Mouse (Mus musculus): ENCODE results near the gene Ebf3. TPM values are rescaled to one million over a fixed set of nuclear protein-coding genes. Genes with fewer than 3 reads are reported as not detected.

Gene Ebf3
- polyA plus RNA-seq, 1 experiment, result 8.1 TPM

- no peaks in the 10 kb centered on the region for H3K27me3 ChIP-seq (ENCODE audit: control insufficient read depth, insufficient read depth, insufficient read length)
- H3K79me2 ChIP-seq (ENCODE audit: control insufficient read depth, insufficient read depth), result no peaks in the 10 kb centered on the region
- no peak overlapping the region for H3ac ChIP-seq (ENCODE audit: control insufficient read depth, insufficient read length, low read depth)
- TF ChIP-seq CEBPB (IDR thresholded peaks at IDR 0.05; ENCODE audit: low read depth) (no peak), FOSL1 (IDR thresholded peaks at IDR 0.05; ENCODE audit: insufficient read depth, low read length, poor library complexity, severe bottlenecking) (no peak)
- H3K4me3 ChIP-seq (ENCODE audit: insufficient read depth, poor library complexity, severe bottlenecking), result no peak overlapping the region
- no peaks in the 10 kb centered on the region for H3K79me3 ChIP-seq (ENCODE audit: low read depth)
- peaks cover 4% of the 10 kb centered on the region for H3K36me3 ChIP-seq (ENCODE audit: control insufficient read depth, insufficient read depth)
Observed at GRCm38 (mm10) chr7:137191889-137192288, 122.4 kb downstream of the Ebf3 start.

GRCm38 (mm10) chr7:137172278-137172677 is 142.0 kb downstream of the Ebf3 start:
- Histone ChIP-seq H3ac (ENCODE audit: control insufficient read depth, insufficient read length, low read depth) (no peak overlapping the region), H3K79me3 (ENCODE audit: low read depth) (no peaks in the 10 kb centered on the region), H3K36me3 (ENCODE audit: control insufficient read depth, insufficient read depth) (no peaks in the 10 kb centered on the region), H3K4me3 (ENCODE audit: insufficient read depth, poor library complexity, severe bottlenecking) (no peak overlapping the region), H3K79me2 (ENCODE audit: control insufficient read depth, insufficient read depth) (no peaks in the 10 kb centered on the region), H3K27me3 (ENCODE audit: control insufficient read depth, insufficient read depth, insufficient read length) (peaks cover 20% of the 10 kb centered on the region)
- TF ChIP-seq MYOG (IDR thresholded peaks at IDR 0.05; ENCODE audit: control insufficient read depth, extremely low read depth, insufficient read length) (no peak), CEBPB (IDR thresholded peaks at IDR 0.05; ENCODE audit: low read depth) (no peak), MAX (IDR thresholded peaks at IDR 0.05) (no peak), USF1 (IDR thresholded peaks at IDR 0.05; ENCODE audit: low read depth) (no peak), MYOD1 (IDR thresholded peaks at IDR 0.05; ENCODE audit: control insufficient read depth, insufficient read length, low read depth) (no peak)

GRCm38 (mm10) chr7:137159086-137159485 is 155.2 kb downstream of the Ebf3 start:
- Histone ChIP-seq H3K79me3 (ENCODE audit: low read depth) (no peaks in the 10 kb centered on the region), H3K79me2 (ENCODE audit: control insufficient read depth, insufficient read depth) (no peaks in the 10 kb centered on the region), H3K36me3 (ENCODE audit: control insufficient read depth, insufficient read depth) (no peaks in the 10 kb centered on the region), H3K4me3 (ENCODE audit: insufficient read depth, poor library complexity, severe bottlenecking) (no peak overlapping the region), H3ac (ENCODE audit: control insufficient read depth, insufficient read length, low read depth) (no peak overlapping the region), H3K27me3 (ENCODE audit: control insufficient read depth, insufficient read depth, insufficient read length) (no peaks in the 10 kb centered on the region)
- TF ChIP-seq CEBPB (IDR thresholded peaks at IDR 0.05; ENCODE audit: low read depth) (no peak), MYOD1 (IDR thresholded peaks at IDR 0.05; ENCODE audit: control insufficient read depth, insufficient read length, low read depth) (no peak), MAX (IDR thresholded peaks at IDR 0.05) (no peak), MYOG (IDR thresholded peaks at IDR 0.05; ENCODE audit: control insufficient read depth, extremely low read depth, insufficient read length) (no peak), FOSL1 (IDR thresholded peaks at IDR 0.05; ENCODE audit: insufficient read depth, low read length, poor library complexity, severe bottlenecking) (no peak), USF1 (IDR thresholded peaks at IDR 0.05; ENCODE audit: low read depth) (no peak), CTCF (IDR thresholded peaks at IDR 0.05; ENCODE audit: control insufficient read depth, insufficient read depth, insufficient read length) (no peak)

- TF ChIP-seq MYOG (IDR thresholded peaks at IDR 0.05; ENCODE audit: control insufficient read depth, extremely low read depth, insufficient read length) (no peak), MAX (IDR thresholded peaks at IDR 0.05) (no peak), FOSL1 (IDR thresholded peaks at IDR 0.05; ENCODE audit: insufficient read depth, low read length, poor library complexity, severe bottlenecking) (no peak), USF1 (IDR thresholded peaks at IDR 0.05; ENCODE audit: low read depth) (no peak), CTCF (IDR thresholded peaks at IDR 0.05; ENCODE audit: control insufficient read depth, insufficient read depth, insufficient read length) (no peak), MYOD1 (IDR thresholded peaks at IDR 0.05; ENCODE audit: control insufficient read depth, insufficient read length, low read depth) (no peak), CEBPB (IDR thresholded peaks at IDR 0.05; ENCODE audit: low read depth) (no peak)
- Histone ChIP-seq H3K4me3 (ENCODE audit: insufficient read depth, poor library complexity, severe bottlenecking) (no peak overlapping the region), H3K27me3 (ENCODE audit: control insufficient read depth, insufficient read depth, insufficient read length) (no peaks in the 10 kb centered on the region), H3K79me2 (ENCODE audit: control insufficient read depth, insufficient read depth) (no peaks in the 10 kb centered on the region), H3ac (ENCODE audit: control insufficient read depth, insufficient read length, low read depth) (no peak overlapping the region), H3K36me3 (ENCODE audit: control insufficient read depth, insufficient read depth) (no peaks in the 10 kb centered on the region), H3K79me3 (ENCODE audit: low read depth) (no peaks in the 10 kb centered on the region)
Observed at GRCm38 (mm10) chr7:137154623-137155022, 159.6 kb downstream of the Ebf3 start.

- no peaks in the 10 kb centered on the region for H3K36me3 ChIP-seq (ENCODE audit: control insufficient read depth, insufficient read depth)
- TF ChIP-seq FOSL1 (IDR thresholded peaks at IDR 0.05; ENCODE audit: insufficient read depth, low read length, poor library complexity, severe bottlenecking) (no peak), MAX (IDR thresholded peaks at IDR 0.05) (no peak), MYOD1 (IDR thresholded peaks at IDR 0.05; ENCODE audit: control insufficient read depth, insufficient read length, low read depth) (no peak), MYOG (IDR thresholded peaks at IDR 0.05; ENCODE audit: control insufficient read depth, extremely low read depth, insufficient read length) (no peak), CEBPB (IDR thresholded peaks at IDR 0.05; ENCODE audit: low read depth) (no peak), USF1 (IDR thresholded peaks at IDR 0.05; ENCODE audit: low read depth) (no peak), CTCF (IDR thresholded peaks at IDR 0.05; ENCODE audit: control insufficient read depth, insufficient read depth, insufficient read length) (no peak)
- no peaks in the 10 kb centered on the region for H3K79me3 ChIP-seq (ENCODE audit: low read depth)
- H3K4me3 ChIP-seq (ENCODE audit: insufficient read depth, poor library complexity, severe bottlenecking), result no peak overlapping the region
- H3K27me3 ChIP-seq (ENCODE audit: control insufficient read depth, insufficient read depth, insufficient read length), result peaks cover 9% of the 10 kb centered on the region
- no peaks in the 10 kb centered on the region for H3K79me2 ChIP-seq (ENCODE audit: control insufficient read depth, insufficient read depth)
- H3ac ChIP-seq (ENCODE audit: control insufficient read depth, insufficient read length, low read depth), result no peak overlapping the region
Observed at GRCm38 (mm10) chr7:137151854-137152253, 162.4 kb downstream of the Ebf3 start.

GRCm38 (mm10) chr7:137147101-137147500 is 167.1 kb downstream of the Ebf3 start:
- Histone ChIP-seq H3K36me3 (ENCODE audit: control insufficient read depth, insufficient read depth) (no peaks in the 10 kb centered on the region), H3K79me2 (ENCODE audit: control insufficient read depth, insufficient read depth) (no peaks in the 10 kb centered on the region), H3K79me3 (ENCODE audit: low read depth) (no peaks in the 10 kb centered on the region), H3ac (ENCODE audit: control insufficient read depth, insufficient read length, low read depth) (no peak overlapping the region), H3K4me3 (ENCODE audit: insufficient read depth, poor library complexity, severe bottlenecking) (no peak overlapping the region), H3K27me3 (ENCODE audit: control insufficient read depth, insufficient read depth, insufficient read length) (peaks cover 9% of the 10 kb centered on the region)
- no peak for TF ChIP-seq CEBPB (IDR thresholded peaks at IDR 0.05; ENCODE audit: low read depth)
- TF ChIP-seq CTCF (IDR thresholded peaks at IDR 0.05; ENCODE audit: control insufficient read depth, insufficient read depth, insufficient read length), result no peak
- TF ChIP-seq USF1 (IDR thresholded peaks at IDR 0.05; ENCODE audit: low read depth), result no peak
- no peak for TF ChIP-seq MYOD1 (IDR thresholded peaks at IDR 0.05; ENCODE audit: control insufficient read depth, insufficient read length, low read depth)
- no peak for TF ChIP-seq FOSL1 (IDR thresholded peaks at IDR 0.05; ENCODE audit: insufficient read depth, low read length, poor library complexity, severe bottlenecking)
- TF ChIP-seq MAX (IDR thresholded peaks at IDR 0.05), result no peak
- TF ChIP-seq MYOG (IDR thresholded peaks at IDR 0.05; ENCODE audit: control insufficient read depth, extremely low read depth, insufficient read length), result no peak

Other genes starting within 250 kb of the Ebf3 start
- 4.4 TPM for gene 9430038I01Rik, start 96.3 kb upstream of the Ebf3 start, polyA plus RNA-seq (2012; fragmentation: generic; extraction: Trizol)
- 241 TPM for gene Glrx3, start 123.2 kb upstream of the Ebf3 start, polyA plus RNA-seq (2012; fragmentation: generic; extraction: Trizol)

Data from C2C12 (cell line).